In genomic region chr4:130520482-130520851, GRCm38 (mm10) we compare ENCODE assay signal across 7 mouse cellular contexts. TPM values are rescaled to one million over a fixed set of nuclear protein-coding genes. Genes with fewer than 3 reads are reported as not detected.
DNase-seq lines count a peak whose midpoint lies in the region; ATAC-seq and TF ChIP-seq lines count a peak whose summit lies in the region.

No protein-coding gene starts in this region.

- H3K36me3 ChIP-seq in lung, embryonic 15.5 days, result no peaks in the 10 kb centered on the region
- H3K36me3 ChIP-seq in limb, embryonic 12.5 days, result no peaks in the 10 kb centered on the region
- H3K36me3 ChIP-seq in small intestine, adult 2 months (ENCODE audit: control insufficient read depth, insufficient read depth, low read length), result no peaks in the 10 kb centered on the region

- ATAC-seq in lung, embryonic 15.5 days (ENCODE audit: borderline replicate concordance, extremely low read depth, low FRiP score, low TSS enrichment), result peak; percentile 65
- ATAC-seq in limb, embryonic 12.5 days (ENCODE audit: insufficient number of reproducible peaks, insufficient read depth, low FRiP score, low TSS enrichment, low read depth), result peak; percentile 53

- peak overlapping the region; percentile 74 for H3K4me3 ChIP-seq in lung, embryonic 15.5 days
- H3K4me3 ChIP-seq in embryonic fibroblast, embryonic 13.5 days (ENCODE audit: insufficient read depth, low read length), result peak overlapping the region; percentile 32
- H3K4me3 ChIP-seq in limb, embryonic 12.5 days (replicated peaks), result peak overlapping the region; percentile 63
- peak overlapping the region; percentile 74 for H3K4me3 ChIP-seq in small intestine, adult 2 months (ENCODE audit: low read depth, low read length)

- H3K27me3 ChIP-seq in lung, embryonic 15.5 days, result no peaks in the 10 kb centered on the region
- no peaks in the 10 kb centered on the region for H3K27me3 ChIP-seq in limb, embryonic 12.5 days
- no peaks in the 10 kb centered on the region for H3K27me3 ChIP-seq in small intestine, adult 2 months (ENCODE audit: control insufficient read depth, insufficient read depth, low read length)

- peak overlapping the region; percentile 81 for H3K4me2 ChIP-seq in lung, embryonic 15.5 days
- H3K4me2 ChIP-seq in limb, embryonic 12.5 days, result peak overlapping the region; percentile 70

- no peak for DNase-seq in lung, postnatal 10 days
- no peak for DNase-seq in gastrocnemius, adult 18-20 months (ENCODE audit: low spot score)
- DNase-seq in gastrocnemius, postnatal 25 days, result no peak

- H3K9me3 ChIP-seq in lung, embryonic 15.5 days, result no peaks in the 10 kb centered on the region
- H3K9me3 ChIP-seq in limb, embryonic 12.5 days, result no peaks in the 10 kb centered on the region

- H3K27ac ChIP-seq in lung, embryonic 15.5 days, result peak overlapping the region; percentile 76; the same call in 1 of the 2 replicates
- no peak overlapping the region for H3K27ac ChIP-seq in embryonic fibroblast, embryonic 13.5 days (ENCODE audit: insufficient read depth, low read length)
- peak overlapping the region; percentile 45; the same call in 1 of the 2 replicates for H3K27ac ChIP-seq in limb, embryonic 12.5 days
- no peak overlapping the region; the same call in 1 of the 2 replicates for H3K27ac ChIP-seq in small intestine, adult 2 months (ENCODE audit: insufficient read depth, low read depth, low read length)

- H3K4me1 ChIP-seq in lung, embryonic 15.5 days, result 0 out of 2 replicates have a peak, but pooled peaks cover 3% of the 10 kb centered on the region
- no peaks in the 10 kb centered on the region for H3K4me1 ChIP-seq in embryonic fibroblast, embryonic 13.5 days (ENCODE audit: control insufficient read depth, insufficient read depth, low read length)
- H3K4me1 ChIP-seq in limb, embryonic 12.5 days (replicated peaks), result peaks cover 3% of the 10 kb centered on the region; the same call in 1 of the 2 replicates
- H3K4me1 ChIP-seq in small intestine, adult 2 months (ENCODE audit: control insufficient read depth, insufficient read depth, insufficient read length, low read length), result peaks cover 7% of the 10 kb centered on the region

- H3K9ac ChIP-seq in lung, embryonic 15.5 days, result peak overlapping the region; percentile 18; the same call in 1 of the 2 replicates
- H3K9ac ChIP-seq in limb, embryonic 12.5 days (replicated peaks), result peak overlapping the region; percentile 23; the same call in 1 of the 2 replicates

- no peak; the same call in 1 of the 2 replicates for TF ChIP-seq POLR2A in embryonic fibroblast, embryonic 13.5 days (IDR thresholded peaks at IDR 0.05; ENCODE audit: low read depth, low read length)
- no peak for TF ChIP-seq POLR2A in small intestine, adult 2 months (IDR thresholded peaks at IDR 0.05; ENCODE audit: low read depth, low read length)

- no peak for TF ChIP-seq CTCF in embryonic fibroblast, embryonic 13.5 days (IDR thresholded peaks at IDR 0.05; ENCODE audit: borderline replicate concordance, insufficient read depth, low read length)
- no peak for TF ChIP-seq CTCF in small intestine, adult 2 months (IDR thresholded peaks at IDR 0.05; ENCODE audit: extremely low read depth, insufficient read length, insufficient replicate concordance, low read depth, low read length)

- 2% methylated on average over 9 of the region's 9 CpGs for WGBS in lung, embryonic 15.5 days
- 2% methylated on average over 9 of the region's 9 CpGs for WGBS in limb, embryonic 12.5 days
- WGBS in small intestine, adult 2 months, result under 1% methylated on average over 9 of the region's 9 CpGs

RNA-seq across cellular contexts. Expression of gene Nkain1, which starts 53.5 kb away (rescaled TPM):
- polyA plus RNA-seq in lung, embryonic 15.5 days (2015; fragmentation: Nextera tagmentation; extraction: Ambion mirVana), result 0.74 and 1.3 TPM in 2 replicates
- 31.8 and 39.6 TPM in 2 replicates for polyA plus RNA-seq in embryonic fibroblast, embryonic 13.5 days (2011; ENCODE audit: insufficient read length, low read depth, missing spikeins)
- polyA plus RNA-seq in limb, embryonic 12.5 days (2016; fragmentation: Nextera tagmentation; extraction: Ambion mirVana), result 4.0 and 5.2 TPM in 2 replicates
- polyA plus RNA-seq in small intestine, adult 2 months (2012; rRNA removed), result 3.3 and 8.2 TPM in 2 replicates
- 10 to 100 TPM; 21.0 to 29.5 TPM for total RNA-seq in gastrocnemius, adult 18-20 months (2021)
- 10 to 100 TPM in 1 of 2 experiments, 1 to 10 TPM in 1; 6.7 to 15.0 TPM for total RNA-seq in gastrocnemius, postnatal 25 days (2021)

Comparison
In these comparisons a context has a peak if more than half of its experiments do, and no peak if none do; other contexts are left out.
1. H3K27ac ChIP-seq: peak in lung, embryonic 15.5 days (single experiment) and limb, embryonic 12.5 days (single experiment); none in embryonic fibroblast, embryonic 13.5 days (single experiment) and small intestine, adult 2 months (single experiment).
2. Peak in every context shown above with its lines, with median percentiles within 50 percentile points of each other: H3K4me3 ChIP-seq.